Mouse (Mus musculus) lung, embryonic 14.5 days (tissue): ENCODE data around the gene Dlgap1. TPM values are rescaled to one million over a fixed set of nuclear protein-coding genes. Genes with fewer than 3 reads are reported as not detected.

Experiments used
- ATAC-seq: fragments of 200-750 bp; cut with Nextera tagmentation; 2 replicates; pipeline ENCODE4 v1.8.0; 2017; ENCODE audit warnings: mild to moderate bottlenecking, moderate TSS enrichment, moderate library complexity; ENCODE audit not compliant: insufficient read depth
- DNase-seq: peaks from one replicate; pipeline ENCODE4 v3.0.0-alpha.2; 2015
- H3K27ac ChIP-seq: fragments of 300-500 bp; sonication (generic); 2 replicates; pipeline ENCODE4 v1.5.1; 2014; ENCODE audit warnings: low read depth, mild to moderate bottlenecking, moderate library complexity
- H3K27me3 ChIP-seq: fragments of 300-500 bp; sonication (generic); 2 replicates; pipeline ENCODE4 v1.6.1; 2014; ENCODE audit warnings: low read length, control low read depth; ENCODE audit not compliant: insufficient read depth
- H3K36me3 ChIP-seq: fragments of 300-500 bp; sonication (generic); 2 replicates; pipeline ENCODE4 v1.6.1; 2014; ENCODE audit warnings: control low read depth; ENCODE audit not compliant: insufficient read depth
- H3K4me1 ChIP-seq: fragments of 300-500 bp; sonication (generic); 2 replicates; pipeline ENCODE4 v1.6.1; 2014; ENCODE audit warnings: antibody characterized with exemption, control low read depth; ENCODE audit not compliant: insufficient read depth
- H3K4me2 ChIP-seq: fragments of 300-500 bp; sonication (generic); 2 replicates; pipeline ENCODE4 v1.6.1; 2014; ENCODE audit warnings: mild to moderate bottlenecking
- H3K4me3 ChIP-seq: fragments of 300-500 bp; sonication (generic); 2 replicates; pipeline ENCODE4 v1.5.1; 2014; ENCODE audit warnings: low read depth, low read length
- H3K9ac ChIP-seq: fragments of 300-500 bp; sonication (generic); 2 replicates; pipeline ENCODE4 v1.6.1; 2014
- H3K9me3 ChIP-seq: fragments of 300-500 bp; sonication (generic); 2 replicates; pipeline ENCODE4 v1.6.1; 2016; ENCODE audit warnings: low read depth, low read length, control low read depth
- CTCF ChIP-seq: IDR thresholded peaks from 2 replicates; pipeline ENCODE4 v1.5.1; 2016; ENCODE audit warnings: antibody characterized with exemption, low read depth
- WGBS: fragments of 180-500 bp; shearing (Covaris S2); extraction: QIAGEN DNeasy Blood & Tissue Kit; methylation state at CpG from one replicate; pipeline ENCODE4 v1.1.7; 2014; 5-methylcytosine and 5-hydroxymethylcytosine counted together
- polyA plus RNA-seq: library from polyadenylated mRNA; unstranded; fragments of >200 nt; fragmentation: Nextera tagmentation; extraction: Ambion mirVana; gene quantifications from 2 replicates; pipeline ENCODE4 v1.2.1, GENCODE M21; 2014

Gene Dlgap1
- polyA plus RNA-seq: 1.0 and 1.1 TPM in 2 replicates

DNA sequence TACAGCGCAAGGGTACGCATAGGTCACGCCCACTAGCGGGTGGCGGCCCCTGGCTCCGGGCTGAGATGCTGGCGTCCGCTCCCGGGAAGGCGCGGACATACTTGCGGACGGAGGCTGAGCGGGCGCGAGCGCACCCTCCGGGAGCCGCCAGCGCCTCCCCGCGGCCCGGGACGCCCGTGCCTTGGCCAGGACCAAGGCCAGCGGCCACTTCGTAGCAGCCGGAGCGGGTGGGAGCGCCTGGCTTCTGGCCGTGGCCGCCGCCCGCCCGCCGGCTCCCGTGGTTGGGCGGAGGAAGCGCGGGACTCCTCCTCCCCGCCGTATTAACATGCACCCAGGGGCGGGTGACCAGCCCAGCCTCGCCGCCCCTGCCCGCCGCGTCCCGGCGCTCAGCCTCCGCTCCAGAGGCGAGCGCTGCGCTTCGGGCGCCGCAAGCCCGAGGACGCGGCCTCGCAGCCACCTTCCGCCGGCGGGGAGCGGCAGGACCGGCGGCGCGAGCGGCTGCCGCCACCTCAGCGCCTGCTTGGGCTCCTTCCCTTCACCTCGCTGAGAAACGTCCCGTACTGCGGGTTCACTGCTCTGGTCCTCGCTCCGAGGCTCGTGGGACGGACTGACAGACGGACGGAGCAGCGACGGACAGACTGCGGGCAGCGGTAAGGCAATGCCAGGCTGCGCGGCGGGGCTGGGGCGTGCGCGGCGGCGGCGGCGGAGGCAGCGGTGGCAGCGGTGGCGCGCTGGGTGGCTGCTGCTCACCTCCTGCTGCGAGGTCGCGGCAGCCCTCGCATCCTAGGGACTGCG lies at the start of gene Dlgap1:
TSS of gene Dlgap1 (plus strand) at position 53 of the 795 bp plus-strand sequence.
- peak; percentile 13; the same call in 1 of the 2 replicates for TF ChIP-seq CTCF
- H3K36me3 ChIP-seq: no peaks in the 10 kb centered on the region
- H3K4me3 ChIP-seq: peak within 1 kb of the TSS; percentile 49
- no peaks in the 10 kb centered on the region for H3K9me3 ChIP-seq
- H3K4me2 ChIP-seq: peak within 1 kb of the TSS; percentile 91
- H3K9ac ChIP-seq: peak within 1 kb of the TSS; percentile 34
- H3K27me3 ChIP-seq: peaks cover 24% of the 10 kb centered on the region
- no peaks in the 10 kb centered on the region; the same call in 1 of the 2 replicates for H3K4me1 ChIP-seq
- peak; percentile 90 for DNase-seq
- peak; percentile 96 for ATAC-seq
- under 1% methylated on average over 105 of the region's 105 CpGs for WGBS
- H3K27ac ChIP-seq: no peak within 1 kb of the TSS

DNA sequence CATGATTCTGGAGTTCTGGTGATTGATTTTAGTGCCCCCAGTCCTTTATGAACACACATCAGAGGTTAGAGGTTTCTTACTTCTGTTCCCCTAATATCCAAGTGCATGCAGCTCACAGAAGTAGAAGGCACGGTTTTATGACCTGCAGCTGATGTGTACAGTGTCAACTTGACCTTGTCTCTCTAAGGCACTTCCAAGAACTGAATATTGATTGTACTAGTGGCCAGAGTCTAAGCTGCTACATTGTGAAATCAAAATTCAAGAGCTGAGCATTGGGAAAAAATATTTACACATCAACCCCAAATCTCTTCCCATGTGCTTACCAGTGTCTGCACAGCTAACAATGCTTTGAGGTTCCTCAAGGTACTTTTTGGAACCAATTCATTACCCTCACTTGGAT lies 13.9 kb upstream of the Dlgap1 start:
- H3K4me3 ChIP-seq: no peak overlapping the region
- no peak overlapping the region for H3K27ac ChIP-seq
- no peak for DNase-seq
- no peak for TF ChIP-seq CTCF
- H3K9ac ChIP-seq: no peak overlapping the region
- H3K27me3 ChIP-seq: no peaks in the 10 kb centered on the region
- WGBS: 57% methylated on average over 1 of the region's 1 CpGs
- H3K36me3 ChIP-seq: no peaks in the 10 kb centered on the region
- ATAC-seq: no peak
- H3K4me2 ChIP-seq: no peak overlapping the region
- H3K9me3 ChIP-seq: no peaks in the 10 kb centered on the region
- no peaks in the 10 kb centered on the region for H3K4me1 ChIP-seq

DNA sequence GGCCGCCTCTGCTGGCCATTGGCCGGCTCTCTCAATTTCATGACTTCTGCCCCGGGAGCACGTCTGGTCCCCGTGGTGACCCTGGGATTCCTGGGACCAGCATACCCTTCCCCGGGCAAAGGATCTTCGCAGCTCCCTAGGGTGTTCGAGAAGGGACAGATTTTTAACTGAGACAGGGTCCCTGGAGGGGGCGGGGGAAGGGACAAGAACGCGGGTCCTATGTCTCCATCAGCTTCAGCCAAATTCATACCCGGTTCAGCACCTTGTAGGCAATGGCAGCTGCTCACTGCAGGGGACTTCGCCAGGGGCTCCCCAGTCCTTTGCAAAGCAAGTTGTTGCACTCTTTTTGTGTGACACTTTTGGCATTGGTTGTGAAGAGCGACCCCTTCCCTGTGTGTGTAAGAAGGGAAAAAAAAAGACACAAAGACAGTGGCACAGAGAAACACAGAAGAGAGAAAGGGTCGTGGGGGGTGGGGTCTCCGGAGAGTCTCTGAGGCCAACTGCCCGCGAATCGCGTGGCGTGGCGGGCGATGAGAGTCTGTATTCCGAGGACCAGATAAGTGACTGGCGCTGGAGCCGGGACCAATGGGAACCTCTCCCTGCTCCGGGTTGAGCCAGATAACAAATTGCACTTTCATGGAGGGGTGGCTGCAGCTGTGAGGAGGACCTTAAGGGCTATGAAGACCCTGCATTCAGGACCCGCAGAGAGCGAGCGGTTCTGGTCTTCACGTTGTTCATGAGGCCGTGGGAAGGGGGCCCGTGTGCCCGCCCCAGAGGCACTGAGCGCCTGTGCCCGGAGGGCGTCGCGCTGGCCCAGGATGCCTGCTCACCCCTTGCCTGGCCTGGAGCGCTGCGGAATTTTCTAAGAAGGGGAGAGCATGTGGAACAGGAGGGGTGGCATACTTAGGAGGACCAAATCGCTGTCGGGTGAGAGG lies 1.2 kb downstream of the Dlgap1 start:
- ATAC-seq: no peak

DNA sequence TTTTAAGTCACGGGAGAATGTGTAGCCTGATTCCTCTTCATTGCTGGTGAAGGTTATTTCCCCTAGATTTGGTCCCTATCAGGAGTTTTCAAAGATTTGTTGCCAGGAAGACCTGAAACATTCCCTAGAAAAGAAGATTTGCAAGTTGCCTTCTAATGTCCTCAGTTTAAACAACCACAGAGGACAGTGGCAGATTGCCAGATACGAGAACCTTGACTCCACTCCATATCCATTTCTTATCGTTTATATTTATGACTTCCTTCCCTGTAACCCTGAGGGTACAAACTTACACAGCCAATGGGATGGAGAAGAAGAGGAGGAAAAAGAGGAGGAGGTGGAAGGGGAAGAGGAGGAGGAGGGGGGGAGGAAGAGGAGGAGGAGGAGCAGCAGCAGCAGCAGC lies 4.2 kb downstream of the Dlgap1 start:
- TF ChIP-seq CTCF: no peak
- no peaks in the 10 kb centered on the region for H3K9me3 ChIP-seq
- whole genome bisulfite sequencing: 32% methylated on average over 3 of the region's 3 CpGs

More for the DNA sequence above, 1.2 kb downstream of the Dlgap1 start:
- peak; percentile 9 for DNase-seq
- H3K27ac ChIP-seq: no peak overlapping the region
- H3K27me3 ChIP-seq: peaks cover 24% of the 10 kb centered on the region
- TF ChIP-seq CTCF: no peak
- H3K4me3 ChIP-seq: peak overlapping the region; percentile 49
- H3K9ac ChIP-seq: peak overlapping the region; percentile 34
- 2% methylated on average over 43 of the region's 43 CpGs for WGBS
- H3K4me1 ChIP-seq: no peaks in the 10 kb centered on the region; the same call in 1 of the 2 replicates
- no peaks in the 10 kb centered on the region for H3K36me3 ChIP-seq
- no peaks in the 10 kb centered on the region for H3K9me3 ChIP-seq
- peak overlapping the region; percentile 91 for H3K4me2 ChIP-seq

DNA sequence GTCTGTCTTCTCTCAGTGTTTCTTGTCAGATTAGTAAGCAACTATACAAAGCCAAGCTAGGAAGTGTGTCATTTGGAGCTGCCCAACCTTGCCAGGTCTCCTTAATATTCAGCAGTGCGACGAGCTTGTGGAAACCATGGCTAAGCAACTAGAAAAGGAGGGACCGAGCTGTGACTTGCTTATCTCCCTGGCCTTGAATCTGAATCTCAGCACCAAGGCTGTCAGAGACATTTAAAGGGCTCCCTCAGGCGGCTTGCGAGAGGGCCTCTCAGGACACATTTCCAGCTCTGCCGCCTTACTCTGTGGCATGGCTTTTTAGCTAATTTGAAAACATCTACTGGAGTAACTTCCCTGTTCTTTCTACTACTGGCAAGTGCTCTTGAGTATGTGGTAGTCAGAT lies 5.1 kb downstream of the Dlgap1 start:
- no peak for TF ChIP-seq CTCF
- H3K27me3 ChIP-seq: peaks cover 19% of the 10 kb centered on the region
- no peaks in the 10 kb centered on the region; the same call in 1 of the 2 replicates for H3K4me1 ChIP-seq
- H3K4me2 ChIP-seq: no peak overlapping the region
- 50% methylated on average over 6 of the region's 6 CpGs for WGBS
- H3K9me3 ChIP-seq: no peaks in the 10 kb centered on the region
- H3K36me3 ChIP-seq: no peaks in the 10 kb centered on the region
- DNase-seq: no peak
- H3K4me3 ChIP-seq: no peak overlapping the region
- ATAC-seq: no peak
- no peak overlapping the region for H3K27ac ChIP-seq
- H3K9ac ChIP-seq: no peak overlapping the region

More for the DNA sequence above, 4.2 kb downstream of the Dlgap1 start:
- ATAC-seq (no peak), DNase-seq (peak; percentile 44)
- no peak overlapping the region for H3K4me3 ChIP-seq
- no peaks in the 10 kb centered on the region for H3K36me3 ChIP-seq
- H3K4me2 ChIP-seq: no peak overlapping the region
- no peaks in the 10 kb centered on the region; the same call in 1 of the 2 replicates for H3K4me1 ChIP-seq
- H3K27ac ChIP-seq: no peak overlapping the region
- H3K27me3 ChIP-seq: peaks cover 24% of the 10 kb centered on the region
- no peak overlapping the region for H3K9ac ChIP-seq

DNA sequence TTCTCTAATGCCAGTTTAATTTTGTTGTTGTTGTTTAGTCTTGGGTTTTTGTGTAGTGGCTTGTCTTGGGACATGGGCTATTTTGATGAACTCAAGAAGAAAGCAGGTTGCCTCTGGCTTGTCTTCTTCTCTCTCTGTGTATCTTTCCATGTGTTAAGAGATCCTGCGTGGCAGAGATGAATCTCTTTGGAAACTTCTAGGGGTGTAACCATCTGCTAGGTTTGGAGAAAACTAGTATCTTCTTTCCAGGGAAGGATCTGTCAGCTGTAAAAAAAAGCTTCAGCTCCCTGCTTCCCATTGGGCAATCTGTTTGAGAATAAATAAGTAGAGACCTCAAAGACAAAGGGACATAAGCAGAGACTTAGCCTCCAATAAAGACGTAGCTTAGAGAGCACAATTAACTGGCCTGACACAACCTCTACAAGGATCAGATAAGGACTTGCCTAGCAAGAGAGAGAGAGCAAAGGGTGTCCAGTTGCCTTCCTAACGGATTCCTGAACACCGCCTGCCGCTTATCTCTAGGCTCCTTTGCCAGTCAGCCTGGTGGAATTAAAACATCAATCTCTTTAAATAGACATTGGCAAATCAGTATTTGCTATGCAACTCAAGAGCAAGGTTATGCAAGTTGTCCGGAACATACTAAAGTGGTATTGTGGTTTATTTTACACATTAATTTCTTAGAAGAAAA lies 13.5 kb downstream of the Dlgap1 start:
- Histone ChIP-seq H3K9ac (no peak overlapping the region), H3K4me1 (no peaks in the 10 kb centered on the region), H3K9me3 (no peaks in the 10 kb centered on the region), H3K36me3 (no peaks in the 10 kb centered on the region), H3K4me2 (no peak overlapping the region), H3K4me3 (no peak overlapping the region), H3K27me3 (no peaks in the 10 kb centered on the region), H3K27ac (no peak overlapping the region)
- ATAC-seq (no peak), DNase-seq (no peak)
- TF ChIP-seq CTCF: no peak
- 45% methylated on average over 6 of the region's 6 CpGs for WGBS
